Mouse (Mus musculus): ENCODE results near the gene Sag.
A peak's percentile ranks its signal among the peaks of the same experiment; 100 is the strongest.

Gene Sag

DNA sequence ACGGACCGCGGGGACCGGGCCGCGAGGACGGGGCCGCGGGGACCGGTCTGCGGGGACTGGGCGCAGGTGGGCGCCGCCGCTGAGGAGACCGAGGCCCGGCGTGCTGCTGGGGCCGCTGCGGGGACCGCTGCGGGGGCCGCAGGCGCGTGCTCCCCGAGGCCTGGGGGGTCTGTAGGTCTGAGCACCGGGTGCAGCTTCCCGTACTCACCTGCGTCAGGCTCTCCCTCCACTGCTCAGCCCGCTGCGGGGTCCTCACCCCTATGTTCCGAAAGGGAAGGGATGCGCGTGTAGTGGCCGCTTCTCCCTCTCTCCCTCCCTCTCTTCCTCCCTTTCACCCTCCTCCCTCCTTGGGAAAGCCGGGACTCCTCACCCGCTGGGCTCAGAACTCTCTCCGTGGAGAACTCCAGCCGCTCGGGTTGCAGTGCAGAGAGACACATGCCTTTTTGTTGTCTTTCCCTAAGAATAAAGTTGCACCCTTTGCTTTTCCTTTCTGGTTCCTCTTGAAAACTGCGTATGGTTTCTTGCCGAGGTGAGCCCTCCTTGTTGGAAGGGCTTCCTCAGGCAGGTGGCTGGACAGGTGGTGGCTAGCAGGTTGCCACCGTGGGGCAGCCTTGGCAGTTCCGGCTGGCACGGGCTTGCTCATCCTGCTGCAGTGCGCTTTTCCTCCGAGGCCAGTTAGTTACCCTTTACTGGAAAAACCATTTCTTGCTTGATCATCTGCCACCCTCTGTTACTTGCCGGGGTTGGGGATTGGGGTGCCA, 50.3 kb downstream of the Sag start:
- DNase-seq (ENCODE audit: low spot score in 2 of 2): no peak

DNA sequence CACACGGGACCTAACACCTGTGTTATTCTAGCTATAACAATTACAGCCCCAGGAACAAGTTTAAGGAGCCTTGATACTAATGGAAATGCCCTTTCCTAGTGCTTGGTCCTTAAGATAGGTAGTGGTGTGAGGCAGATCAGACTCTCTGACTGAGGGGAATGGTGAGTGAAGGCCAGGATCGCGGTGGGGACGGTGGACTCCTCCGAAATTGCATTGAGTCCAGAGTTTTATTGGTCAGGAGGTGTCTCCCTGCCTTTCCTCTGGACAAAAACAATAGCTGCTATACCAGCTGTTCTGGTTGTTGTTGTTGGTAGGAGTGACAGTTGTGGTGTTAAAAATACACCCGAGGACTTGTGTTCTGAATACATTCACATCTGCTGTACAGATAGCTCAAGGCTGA, 50.9 kb downstream of the Sag start:
- no peak for DNase-seq (ENCODE audit: low spot score in 2 of 2)

DNA sequence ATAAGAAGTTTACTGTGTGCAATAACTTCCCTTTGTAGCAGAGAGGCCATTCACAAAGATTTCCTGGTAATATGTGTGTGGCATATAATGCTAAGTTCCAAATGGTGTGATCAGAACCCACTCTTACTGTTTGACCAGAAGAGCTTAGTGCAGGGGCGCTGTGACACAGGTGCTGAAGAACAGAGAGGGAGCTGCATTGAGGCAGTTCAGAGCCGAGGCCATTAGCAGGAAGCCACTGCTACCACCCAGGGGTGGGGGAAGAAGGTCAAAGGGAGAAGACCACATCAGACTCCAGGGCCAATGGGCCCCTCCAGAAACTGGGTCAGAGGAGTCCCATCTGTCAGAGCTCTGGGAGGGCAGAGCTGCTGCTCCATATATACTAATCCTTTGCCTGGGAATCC, 51.4 kb downstream of the Sag start:
- DNase-seq (ENCODE audit: low spot score in 2 of 2): peak in 1 of 2 experiments; percentile 25

DNA sequence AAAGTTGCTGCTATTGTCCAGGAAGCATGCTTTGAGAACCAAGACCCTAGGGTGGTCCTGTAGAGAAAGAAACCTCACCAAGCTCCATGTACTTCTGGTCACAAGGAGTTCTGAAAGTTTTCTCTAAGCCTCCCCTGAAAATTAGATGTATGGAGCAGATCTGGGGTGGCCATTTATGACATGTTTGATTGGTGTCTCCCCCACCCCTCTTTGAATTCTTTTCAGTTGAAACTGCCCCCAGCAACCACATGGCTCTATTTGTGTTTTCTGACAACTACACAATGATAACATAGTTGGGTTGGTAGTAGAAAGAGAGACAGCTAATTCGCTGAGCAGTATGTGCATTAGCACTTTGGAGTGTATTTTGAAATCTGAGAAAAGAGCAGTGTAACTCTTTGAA, 52.0 kb downstream of the Sag start:
- DNase-seq (ENCODE audit: low spot score in 2 of 2): no peak

DNA sequence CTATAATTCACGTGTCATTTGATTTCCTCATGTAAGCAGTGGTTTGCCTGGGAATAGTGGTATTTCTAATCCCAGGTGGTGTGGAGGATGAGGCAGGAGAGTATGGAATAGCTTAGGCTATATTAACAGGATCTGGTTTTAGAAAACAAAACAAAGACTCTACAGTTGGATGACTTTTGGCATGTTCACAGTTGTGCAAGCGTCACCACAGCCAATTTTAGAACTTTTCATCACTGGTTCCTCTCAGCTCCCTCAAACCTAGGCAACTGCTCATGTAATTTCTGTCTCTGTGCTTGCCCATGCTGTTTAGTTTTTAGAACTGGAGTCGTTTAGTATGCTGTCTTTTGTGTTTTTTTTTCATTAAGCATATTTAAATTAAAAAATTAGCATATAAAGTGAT, 53.3 kb downstream of the Sag start:
- no peak for DNase-seq (ENCODE audit: low spot score in 2 of 2)

DNA sequence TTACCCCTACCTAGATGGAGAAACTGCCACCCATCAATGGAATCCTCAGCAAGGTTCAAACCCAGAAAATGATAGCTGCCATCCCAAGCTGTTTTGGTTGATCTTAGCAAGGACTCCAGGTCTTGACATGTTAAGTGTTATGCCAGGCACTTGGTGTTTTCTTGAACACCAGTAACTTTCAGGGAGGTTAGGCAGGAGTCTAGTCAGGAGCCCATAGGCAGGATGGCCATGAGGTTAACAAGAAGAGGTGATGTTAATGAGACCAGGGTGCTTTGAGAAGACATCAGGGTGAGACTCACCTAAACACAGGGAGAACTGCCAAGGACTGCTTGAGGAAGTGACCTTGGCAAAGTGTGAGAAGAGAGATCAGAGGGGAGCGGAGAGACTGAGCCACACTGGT, 54.6 kb downstream of the Sag start:
- DNase-seq (ENCODE audit: low spot score in 2 of 2): no peak

DNA sequence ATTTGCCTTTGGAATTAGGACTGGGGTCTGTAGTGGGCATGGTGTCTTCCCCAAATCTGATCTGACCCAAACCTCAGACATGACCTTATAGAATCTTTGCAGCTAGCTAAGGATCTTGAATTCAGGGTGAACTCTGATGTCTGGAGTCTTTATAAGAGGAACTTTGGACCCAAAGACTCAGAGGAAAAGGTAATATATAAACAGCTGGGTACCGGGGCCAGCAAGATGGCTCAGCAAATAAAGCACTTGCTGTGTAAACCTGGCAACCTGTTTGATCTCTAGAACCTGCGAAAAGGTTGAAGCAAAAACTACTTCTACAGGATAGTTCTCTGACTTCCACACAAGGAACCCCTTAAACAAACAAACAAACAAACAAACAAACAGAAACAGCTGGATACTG, 55.0 kb downstream of the Sag start:
- DNase-seq (ENCODE audit: low spot score in 2 of 2): no peak

DNA sequence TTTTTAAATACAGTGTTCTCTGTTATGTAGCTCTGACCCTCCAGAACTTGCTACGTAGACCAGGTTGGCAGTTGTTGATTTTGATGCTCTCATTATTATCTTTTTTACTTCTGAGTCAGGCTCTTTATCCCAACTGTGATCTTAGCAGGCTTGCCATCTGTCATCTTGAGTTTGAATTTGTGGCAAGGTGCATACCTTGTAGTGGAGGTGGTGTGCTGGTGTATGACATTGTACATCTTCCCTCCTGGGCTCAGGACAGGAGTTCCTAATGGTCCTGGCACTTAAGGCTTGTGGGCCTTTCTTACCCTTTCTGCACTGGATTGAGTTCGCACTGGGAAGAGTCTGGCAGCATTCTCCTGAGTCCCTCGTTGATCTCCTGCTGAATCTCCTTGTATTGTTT, 60.1 kb downstream of the Sag start:
- no peak for DNase-seq (ENCODE audit: low spot score in 2 of 2)

DNA sequence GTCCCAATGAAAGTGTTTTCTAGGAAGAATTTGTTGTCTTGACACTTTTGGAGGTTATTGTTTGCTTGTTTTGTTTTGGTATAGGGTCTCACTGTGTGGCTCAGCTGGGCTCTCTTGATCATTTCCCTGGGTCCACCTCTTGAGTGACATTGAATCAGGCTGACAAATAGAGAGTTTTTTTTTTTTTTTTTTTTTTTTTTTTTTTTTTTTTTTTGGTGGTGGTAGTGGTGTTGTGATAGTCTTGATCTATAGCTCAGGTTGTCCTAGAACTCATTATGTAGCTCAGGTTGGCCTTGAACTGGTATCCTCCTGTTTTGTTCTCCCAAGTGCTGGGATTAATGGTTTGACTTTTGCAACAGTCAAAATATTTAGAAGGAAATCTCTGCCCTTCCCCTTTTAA, 61.4 kb downstream of the Sag start:
- DNase-seq (ENCODE audit: low spot score in 2 of 2): no peak

DNA sequence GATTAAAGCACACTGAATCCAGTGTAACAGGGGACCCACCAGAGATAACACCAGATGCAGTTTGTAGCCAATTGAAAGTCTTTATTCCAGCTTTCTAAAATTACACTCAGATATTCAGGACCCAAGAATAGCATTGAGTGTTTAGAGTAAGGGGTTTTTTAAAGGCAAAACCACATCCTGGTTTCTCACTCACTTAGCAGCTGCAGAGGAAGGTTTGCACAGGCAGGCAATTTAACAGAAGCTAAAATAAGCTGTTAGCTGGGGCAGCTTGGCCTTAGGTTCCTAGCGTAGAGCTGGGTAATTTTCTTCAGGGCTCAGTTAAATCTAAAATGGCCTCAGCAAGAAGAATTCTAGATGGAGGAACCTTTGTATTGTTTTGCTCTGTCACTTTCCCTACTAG, 63.2 kb downstream of the Sag start:
- peak in 1 of 2 experiments; percentile 27 for DNase-seq (ENCODE audit: low spot score in 2 of 2)

DNA sequence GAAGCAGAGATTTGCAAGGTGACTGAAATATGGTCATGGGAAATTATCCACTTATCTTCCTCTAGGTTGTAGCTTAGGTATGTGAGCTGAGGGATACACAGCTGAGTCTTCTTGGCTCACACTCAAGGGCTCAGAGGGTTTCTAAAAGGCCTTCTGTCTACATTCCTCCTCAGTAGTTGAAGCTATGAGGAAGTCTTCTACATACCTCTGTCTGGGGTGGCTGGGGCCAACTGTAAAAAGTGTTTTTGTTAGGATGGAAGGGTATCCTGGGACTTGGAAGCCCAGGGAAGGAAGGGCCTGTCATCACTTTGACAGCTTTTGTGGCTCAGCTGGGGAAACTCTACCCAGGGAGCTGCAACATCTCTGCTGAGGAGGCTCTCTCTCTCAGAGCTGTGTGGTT, 68.1 kb downstream of the Sag start:
- no peak for DNase-seq (ENCODE audit: low spot score in 2 of 2)

DNA sequence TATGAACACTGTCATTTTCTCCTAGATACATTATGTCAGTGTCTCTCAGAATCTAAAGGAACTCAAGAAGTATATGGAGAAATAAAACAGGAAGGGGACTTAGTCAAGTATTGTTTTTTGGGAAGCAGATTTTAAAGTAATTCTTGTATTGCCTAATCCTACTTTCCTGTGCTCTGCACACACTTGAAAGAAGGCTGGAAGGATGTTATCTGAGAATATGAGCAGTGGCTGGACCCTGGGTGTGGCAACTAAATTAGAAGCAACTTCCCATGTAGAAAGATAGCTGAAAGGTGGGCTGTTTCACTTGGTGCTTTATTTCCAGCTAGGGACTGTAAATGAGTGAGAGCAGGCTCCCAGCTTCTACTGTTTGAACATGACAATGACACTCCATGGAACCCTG, 69.6 kb downstream of the Sag start:
- no peak for DNase-seq (ENCODE audit: low spot score in 2 of 2)

DNA sequence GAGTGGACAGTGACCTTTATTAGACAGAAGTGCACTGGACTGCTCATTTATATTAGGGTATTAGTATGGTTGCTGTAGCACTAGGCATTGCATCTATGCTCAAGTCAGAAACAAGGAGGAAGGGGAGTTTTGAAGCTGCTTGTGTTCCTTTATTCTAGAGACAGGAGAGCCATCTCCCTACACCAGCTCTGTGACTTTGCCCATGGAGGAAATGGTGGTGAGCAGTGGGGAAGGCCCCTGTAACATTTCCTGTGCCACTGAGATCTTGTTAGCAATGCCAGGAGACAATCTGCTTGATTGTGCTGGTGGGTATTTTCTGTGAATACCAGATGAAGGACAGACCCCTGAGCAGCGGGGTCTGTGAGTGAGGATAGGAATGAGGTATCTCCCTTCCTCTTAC, 72.6 kb downstream of the Sag start:
- DNase-seq (ENCODE audit: low spot score in 2 of 2): peak in 1 of 2 experiments; percentile 39

DNA sequence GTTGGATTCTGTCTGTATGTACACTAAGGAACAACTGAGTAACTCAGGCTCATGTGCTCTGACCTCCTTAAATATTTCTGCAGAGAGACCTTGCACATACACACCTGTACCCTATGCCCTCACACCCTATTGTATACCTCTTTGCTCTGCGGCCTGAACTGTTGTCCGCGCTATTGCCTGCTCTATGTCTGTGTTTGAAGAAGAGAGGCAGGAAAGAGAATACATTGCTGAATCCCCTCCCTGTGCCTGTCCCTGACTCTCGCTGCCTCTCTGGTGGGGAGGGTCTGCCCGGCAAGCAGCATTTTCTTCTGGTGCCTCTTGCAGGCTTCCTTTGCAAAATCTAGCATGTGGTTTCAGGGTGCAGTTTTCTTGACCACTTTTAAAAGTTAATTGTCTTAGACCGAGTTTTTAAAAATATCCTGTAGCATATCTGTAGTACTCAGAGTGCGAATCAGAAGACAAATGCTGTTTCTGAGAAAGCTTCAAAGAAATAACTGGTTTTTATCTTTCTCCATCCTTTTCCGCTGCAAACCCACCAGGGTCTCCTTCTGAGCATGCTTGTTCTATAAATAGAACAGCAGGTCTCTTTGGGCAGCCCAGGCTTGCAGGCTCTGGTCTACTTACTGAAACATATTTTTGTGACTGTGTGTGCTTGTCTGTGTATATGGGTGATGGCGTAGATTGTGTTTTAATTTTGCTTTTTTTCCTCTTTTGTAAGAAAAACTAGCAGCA, 74.2 kb downstream of the Sag start:
- DNase-seq (ENCODE audit: low spot score in 2 of 2): no peak

DNA sequence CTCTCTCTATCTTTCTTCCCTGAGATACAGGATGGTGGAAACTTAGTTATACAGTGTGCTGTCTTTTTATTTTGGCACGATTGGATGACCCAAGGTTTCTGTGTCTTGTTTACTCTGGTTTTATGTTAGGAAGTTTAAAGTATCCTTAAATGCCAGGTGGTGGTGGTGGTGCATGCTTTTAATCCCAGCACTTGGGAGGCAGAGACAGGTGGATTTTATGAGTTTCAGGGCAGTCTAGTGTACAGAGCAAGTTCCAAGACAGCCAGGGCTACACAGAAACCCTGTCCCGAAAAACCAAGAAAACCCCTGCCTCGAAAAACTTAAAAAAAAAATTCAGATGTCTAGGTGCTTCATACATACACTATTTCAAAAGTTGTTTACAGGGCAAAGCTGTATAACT, 75.6 kb downstream of the Sag start:
- DNase-seq (ENCODE audit: low spot score in 2 of 2): no peak

DNA sequence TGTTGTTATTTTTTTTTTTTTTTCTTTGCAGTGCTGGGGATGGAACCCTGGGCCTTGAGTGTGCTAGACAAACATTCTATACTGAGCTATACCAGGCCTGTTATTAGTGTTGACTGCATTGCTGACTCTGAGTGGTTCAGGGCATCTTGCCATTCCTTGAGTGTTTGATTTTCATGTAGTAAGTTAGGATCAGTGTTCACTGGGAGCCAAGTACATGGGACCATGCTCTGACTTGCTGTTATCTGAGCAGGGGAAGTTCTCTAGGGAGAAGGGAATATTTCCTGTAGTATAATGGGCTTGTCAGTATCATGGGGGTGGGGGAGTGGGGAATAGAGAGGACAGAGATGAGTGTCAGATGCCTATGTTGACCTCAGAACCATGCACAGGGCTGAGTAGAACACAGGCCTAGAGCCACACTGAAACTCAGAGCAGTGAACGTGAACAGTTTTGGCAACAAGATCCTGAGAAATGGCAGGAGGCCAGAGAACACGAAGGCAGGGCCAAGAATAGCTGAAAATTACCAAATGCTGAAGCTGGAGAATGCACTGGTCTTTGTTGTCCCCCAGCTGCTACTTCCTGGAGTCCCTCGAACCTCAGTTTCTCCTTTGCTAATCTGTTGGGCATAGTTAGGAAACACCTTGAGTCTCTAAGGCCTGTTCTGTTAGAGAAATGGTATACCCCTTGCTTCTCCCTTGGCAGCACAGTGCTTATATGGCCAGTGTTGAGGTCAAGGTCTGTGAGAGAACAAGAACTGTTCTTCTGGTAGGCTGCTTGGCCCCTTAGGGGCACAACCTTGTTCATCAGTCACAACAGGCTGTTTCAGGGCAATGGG, 76.2 kb downstream of the Sag start:
- no peak for DNase-seq (ENCODE audit: low spot score in 2 of 2)

DNA sequence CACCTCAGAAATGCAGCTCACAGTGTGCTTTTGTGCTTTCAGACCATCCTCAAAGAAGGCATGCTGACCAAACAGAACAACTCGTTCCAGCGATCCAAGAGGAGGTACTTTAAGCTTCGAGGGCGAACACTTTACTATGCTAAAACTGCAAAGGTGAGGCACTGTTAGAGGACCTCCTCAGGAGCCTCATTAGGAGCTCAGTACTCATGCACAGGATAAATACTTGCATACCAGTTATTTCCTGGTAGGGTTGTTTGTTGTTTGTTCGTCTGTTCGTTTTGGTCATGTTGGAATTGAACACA, 76.8 kb downstream of the Sag start:
- no peak for DNase-seq (ENCODE audit: low spot score in 2 of 2)

DNA sequence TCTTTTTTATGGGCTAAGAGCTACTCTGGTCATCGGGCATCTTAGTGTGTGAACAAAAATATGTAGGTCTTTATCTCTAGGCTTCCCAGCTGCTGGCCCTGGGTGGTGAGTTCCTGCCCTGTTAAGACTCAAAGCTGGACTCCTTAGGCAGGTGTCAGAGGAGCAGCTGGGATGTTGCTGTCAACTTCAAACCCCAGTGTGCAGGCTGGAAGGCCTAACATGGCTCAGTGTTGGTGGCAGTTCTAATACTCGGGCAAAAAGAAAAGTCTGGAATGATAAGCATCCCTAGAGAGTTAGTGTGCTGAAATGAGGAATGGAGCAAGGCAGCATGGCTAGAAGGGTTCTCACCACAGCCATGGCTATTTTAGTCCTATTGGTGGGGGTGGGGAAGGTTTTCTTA, 77.4 kb downstream of the Sag start:
- no peak for DNase-seq (ENCODE audit: low spot score in 2 of 2)

DNA sequence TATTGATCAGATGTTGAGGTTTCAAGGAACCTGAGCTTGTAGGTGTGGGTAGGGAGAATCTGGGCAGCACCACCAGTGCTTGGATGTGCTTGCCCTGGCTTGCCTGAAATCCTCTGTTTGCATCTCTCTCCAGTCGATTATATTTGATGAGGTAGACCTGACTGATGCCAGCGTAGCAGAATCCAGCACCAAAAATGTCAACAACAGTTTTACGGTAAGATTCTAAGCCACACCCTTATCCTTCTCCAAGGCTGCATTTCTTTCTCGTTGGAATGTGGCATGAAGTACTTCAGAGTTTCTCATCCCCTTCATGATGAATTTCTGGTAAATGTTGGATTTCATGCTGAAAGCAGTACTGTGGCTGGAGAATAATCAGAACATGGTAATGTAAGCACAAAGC, 78.2 kb downstream of the Sag start:
- DNase-seq (ENCODE audit: low spot score in 2 of 2): no peak

DNA sequence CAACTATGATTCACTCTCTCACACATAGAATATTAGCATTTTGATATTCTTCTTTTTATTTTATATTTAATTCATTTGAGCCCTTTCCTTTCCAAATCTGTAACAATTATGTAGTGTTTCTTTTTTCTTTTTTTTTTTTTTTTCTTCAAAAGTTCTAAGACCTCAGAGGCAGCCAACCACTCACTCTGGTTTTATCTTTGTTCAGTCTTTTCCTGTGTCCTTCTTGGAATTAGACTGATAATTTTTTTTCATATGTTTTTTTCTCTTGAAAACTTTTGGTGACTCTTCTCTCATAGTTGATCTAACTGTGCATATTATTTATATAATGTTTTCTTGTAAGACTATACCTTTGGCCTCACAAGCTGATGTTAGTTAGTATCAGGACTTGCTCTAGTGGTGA, 79.1 kb downstream of the Sag start:
- DNase-seq (ENCODE audit: low spot score in 2 of 2): no peak

DNA sequence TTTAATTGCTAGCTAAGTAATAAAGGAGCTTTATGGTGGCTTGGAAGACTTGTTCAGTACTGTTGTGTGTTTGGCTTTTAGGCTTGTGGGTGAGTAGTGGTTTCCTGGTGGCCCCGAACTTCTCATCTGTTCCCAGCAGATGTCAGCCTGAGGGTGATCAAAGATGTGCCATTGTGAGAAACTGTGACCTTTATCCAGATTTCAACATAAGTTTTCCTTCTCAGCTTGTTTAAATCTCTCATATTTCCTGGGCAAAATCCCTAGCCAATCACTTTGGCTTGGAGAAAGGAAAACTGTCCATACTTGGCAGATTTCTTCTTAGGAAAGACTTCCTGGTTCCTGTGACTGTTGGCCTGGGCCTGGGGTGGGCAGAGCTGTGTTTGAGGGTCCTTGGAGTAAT, 87.5 kb downstream of the Sag start:
- DNase-seq (ENCODE audit: low spot score in 2 of 2): peak in 1 of 2 experiments; percentile 24

DNA sequence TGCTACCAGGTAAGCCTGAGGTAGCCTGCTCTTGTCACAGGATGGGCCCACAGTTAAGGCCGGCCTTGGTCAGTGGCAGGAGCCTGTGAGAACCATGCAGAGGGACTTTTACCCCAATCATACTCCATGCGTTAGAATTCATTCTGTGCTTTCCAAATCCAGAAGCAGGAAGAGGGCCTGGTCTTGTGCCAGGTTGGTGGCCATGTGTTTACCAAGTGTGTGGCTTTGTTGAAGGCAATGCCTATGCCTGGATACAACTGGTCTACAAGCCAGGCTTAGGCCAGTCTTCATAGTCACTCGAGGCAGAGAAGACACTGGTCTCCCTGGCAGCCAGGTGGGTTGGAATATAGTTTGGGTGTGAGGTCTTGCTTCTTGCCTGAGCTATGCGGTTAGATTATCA, 88.2 kb downstream of the Sag start:
- no peak for DNase-seq (ENCODE audit: low spot score in 2 of 2)

DNA sequence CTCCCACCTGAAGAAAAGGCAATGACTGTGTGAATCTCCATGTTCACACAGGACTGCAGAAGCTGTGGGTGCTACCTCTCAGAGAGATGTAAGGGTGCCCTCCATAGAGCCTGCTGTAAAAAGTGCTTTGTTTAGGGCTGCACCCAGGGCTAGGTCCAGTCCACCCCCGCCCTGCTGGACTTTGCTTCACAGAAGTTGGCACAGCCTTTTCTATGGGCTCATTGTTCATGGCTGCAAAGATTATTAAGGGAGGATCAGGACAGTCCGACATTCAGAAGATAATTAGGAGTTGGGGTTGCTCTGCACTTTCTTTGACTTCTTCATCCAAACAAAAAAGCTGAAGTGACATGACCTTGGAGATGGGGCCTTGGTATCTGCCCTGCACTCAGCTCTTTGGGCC, 89.0 kb downstream of the Sag start:
- DNase-seq (ENCODE audit: low spot score in 2 of 2): no peak
